Mouse (Mus musculus): ENCODE measurements around the gene Pemt. TPM values are rescaled to one million over a fixed set of nuclear protein-coding genes. Genes with fewer than 3 reads are reported as not detected.

Pemt gene
- total and polyA plus RNA-seq, 2 experiments from 2014 or later = 6.9 to 11.9 TPM

- no peaks in the 10 kb centered on the region for H3K27me3 ChIP-seq (ENCODE audit: control insufficient read depth, insufficient read depth, low read length)
- no peak for TF ChIP-seq EP300 (IDR thresholded peaks at IDR 0.05; ENCODE audit: low read depth)
- no peak for TF ChIP-seq CTCF (IDR thresholded peaks at IDR 0.05; ENCODE audit: low read depth)
- peaks cover 5% of the 10 kb centered on the region; the same call in 1 of the 2 replicates for H3K36me3 ChIP-seq (replicated peaks; ENCODE audit: control insufficient read depth, insufficient read depth, low read length)
- peak overlapping the region; percentile 60 for H3K4me3 ChIP-seq (ENCODE audit: low read depth, low read length)
- ATAC-seq (ENCODE audit: insufficient read depth, low read depth) (no peak), DNase-seq (ENCODE audit: low spot score) (no peak)
- WGBS = 6% methylated on average over 34 of the region's 34 CpGs
- no peaks in the 10 kb centered on the region for H3K9me3 ChIP-seq (replicated peaks; ENCODE audit: control insufficient read depth, low read length)
- peak overlapping the region; percentile 79 for H3K4me2 ChIP-seq (ENCODE audit: low read depth, low read length)
- H3K9ac ChIP-seq (replicated peaks; ENCODE audit: low read depth, low read length) = peak overlapping the region; percentile 53
- 0 out of 2 replicates have a peak overlapping the region, but pooled peaks have one; percentile 13 for H3K27ac ChIP-seq (ENCODE audit: low read depth)
- H3K4me1 ChIP-seq (ENCODE audit: control insufficient read depth, insufficient read depth) = peaks cover 54% of the 10 kb centered on the region
These were observed 82.7 kb downstream of the Pemt start for GRCm38 (mm10) chr11:59963364-59964162.

GRCm38 (mm10) chr11:59962590-59962989 is 83.7 kb downstream of the Pemt start:
- H3K4me1 ChIP-seq (ENCODE audit: control insufficient read depth, insufficient read depth) = peaks cover 54% of the 10 kb centered on the region
- DNase-seq (ENCODE audit: low spot score) = no peak

GRCm38 (mm10) chr11:59961338-59961875 is 84.9 kb downstream of the Pemt start:
- TF ChIP-seq CTCF (IDR thresholded peaks at IDR 0.05; ENCODE audit: low read depth) (no peak), EP300 (IDR thresholded peaks at IDR 0.05; ENCODE audit: low read depth) (0 out of 2 replicates have a peak, but pooled peaks have one; percentile 13)
- H3K36me3 ChIP-seq (replicated peaks; ENCODE audit: control insufficient read depth, insufficient read depth, low read length) = peaks cover 13% of the 10 kb centered on the region
- 42% methylated on average over 9 of the region's 9 CpGs for WGBS
- H3K27ac ChIP-seq (ENCODE audit: low read depth) = peak overlapping the region; percentile 83
- H3K9me3 ChIP-seq (replicated peaks; ENCODE audit: control insufficient read depth, low read length) = no peaks in the 10 kb centered on the region
- H3K27me3 ChIP-seq (ENCODE audit: control insufficient read depth, insufficient read depth, low read length) = no peaks in the 10 kb centered on the region
- DNase-seq (ENCODE audit: low spot score) = no peak
- peaks cover 54% of the 10 kb centered on the region for H3K4me1 ChIP-seq (ENCODE audit: control insufficient read depth, insufficient read depth)
- H3K4me3 ChIP-seq (ENCODE audit: low read depth, low read length) = no peak overlapping the region
- no peak overlapping the region for H3K9ac ChIP-seq (replicated peaks; ENCODE audit: low read depth, low read length)
- H3K4me2 ChIP-seq (ENCODE audit: low read depth, low read length) = no peak overlapping the region
- no peak for ATAC-seq (ENCODE audit: insufficient read depth, low read depth)

More at GRCm38 (mm10) chr11:59962590-59962989, 83.7 kb downstream of the Pemt start:
- no peak overlapping the region for H3K9ac ChIP-seq (replicated peaks; ENCODE audit: low read depth, low read length)
- H3K4me2 ChIP-seq (ENCODE audit: low read depth, low read length) = no peak overlapping the region; the same call in 1 of the 2 replicates
- 0 out of 2 replicates have a peak overlapping the region, but pooled peaks have one; percentile 5 for H3K27ac ChIP-seq (ENCODE audit: low read depth)
- TF ChIP-seq CTCF (IDR thresholded peaks at IDR 0.05; ENCODE audit: low read depth) (no peak), EP300 (IDR thresholded peaks at IDR 0.05; ENCODE audit: low read depth) (no peak)
- H3K36me3 ChIP-seq (replicated peaks; ENCODE audit: control insufficient read depth, insufficient read depth, low read length) = peaks cover 5% of the 10 kb centered on the region; the same call in 1 of the 2 replicates
- H3K27me3 ChIP-seq (ENCODE audit: control insufficient read depth, insufficient read depth, low read length) = no peaks in the 10 kb centered on the region
- no peak for ATAC-seq (ENCODE audit: insufficient read depth, low read depth)
- no peaks in the 10 kb centered on the region for H3K9me3 ChIP-seq (replicated peaks; ENCODE audit: control insufficient read depth, low read length)
- no peak overlapping the region for H3K4me3 ChIP-seq (ENCODE audit: low read depth, low read length)
- WGBS = 67% methylated on average over 3 of the region's 3 CpGs

- peaks cover 13% of the 10 kb centered on the region for H3K36me3 ChIP-seq (replicated peaks; ENCODE audit: control insufficient read depth, insufficient read depth, low read length)
- peak; percentile 22 for ATAC-seq (ENCODE audit: insufficient read depth, low read depth)
- 33% methylated on average over 20 of the region's 20 CpGs for WGBS
- 0 out of 2 replicates have a peak overlapping the region, but pooled peaks have one; percentile 7 for H3K4me2 ChIP-seq (ENCODE audit: low read depth, low read length)
- H3K4me3 ChIP-seq (ENCODE audit: low read depth, low read length) = no peak overlapping the region
- peak; percentile 18 for DNase-seq (ENCODE audit: low spot score)
- peaks cover 54% of the 10 kb centered on the region for H3K4me1 ChIP-seq (ENCODE audit: control insufficient read depth, insufficient read depth)
- TF ChIP-seq EP300 (IDR thresholded peaks at IDR 0.05; ENCODE audit: low read depth) = peak; percentile 14; the same call in 1 of the 2 replicates
- no peak for TF ChIP-seq CTCF (IDR thresholded peaks at IDR 0.05; ENCODE audit: low read depth)
- no peaks in the 10 kb centered on the region for H3K9me3 ChIP-seq (replicated peaks; ENCODE audit: control insufficient read depth, low read length)
- no peak overlapping the region for H3K9ac ChIP-seq (replicated peaks; ENCODE audit: low read depth, low read length)
- H3K27ac ChIP-seq (ENCODE audit: low read depth) = peak overlapping the region; percentile 83
- H3K27me3 ChIP-seq (ENCODE audit: control insufficient read depth, insufficient read depth, low read length) = no peaks in the 10 kb centered on the region
These were observed 85.6 kb downstream of the Pemt start for GRCm38 (mm10) chr11:59960476-59961337.

- Histone ChIP-seq H3K4me2 (ENCODE audit: low read depth, low read length) (no peak overlapping the region), H3K4me3 (ENCODE audit: low read depth, low read length) (no peak overlapping the region), H3K27me3 (ENCODE audit: control insufficient read depth, insufficient read depth, low read length) (no peaks in the 10 kb centered on the region), H3K27ac (ENCODE audit: low read depth) (peak overlapping the region; percentile 83), H3K36me3 (replicated peaks; ENCODE audit: control insufficient read depth, insufficient read depth, low read length) (peaks cover 16% of the 10 kb centered on the region), H3K9ac (replicated peaks; ENCODE audit: low read depth, low read length) (no peak overlapping the region), H3K9me3 (replicated peaks; ENCODE audit: control insufficient read depth, low read length) (no peaks in the 10 kb centered on the region), H3K4me1 (ENCODE audit: control insufficient read depth, insufficient read depth) (peaks cover 52% of the 10 kb centered on the region)
- WGBS = 42% methylated on average over 4 of the region's 4 CpGs
- ATAC-seq (ENCODE audit: insufficient read depth, low read depth) (no peak), DNase-seq (ENCODE audit: low spot score) (no peak)
- TF ChIP-seq EP300 (IDR thresholded peaks at IDR 0.05; ENCODE audit: low read depth) (no peak), CTCF (IDR thresholded peaks at IDR 0.05; ENCODE audit: low read depth) (no peak)
These were observed 86.8 kb downstream of the Pemt start for GRCm38 (mm10) chr11:59959453-59959852.

All from heart, postnatal 0 days (tissue).